Mouse (Mus musculus) C2C12 (cell line): ENCODE data around the gene Noxred1. TPM values are rescaled to one million over a fixed set of nuclear protein-coding genes. Genes with fewer than 3 reads are reported as not detected.

Experiments
- H3K27me3 ChIP-seq: one replicate; pipeline ENCODE4 v1.6.1; 2011; ENCODE audit not compliant: control insufficient read depth, insufficient read depth, insufficient read length
- H3K36me3 ChIP-seq: one replicate; pipeline ENCODE4 v1.6.1; 2011; ENCODE audit not compliant: control insufficient read depth, insufficient read depth
- H3K4me3 ChIP-seq: one replicate; pipeline ENCODE4 v1.5.1; 2011; ENCODE audit warnings: mild to moderate bottlenecking, control low read depth; ENCODE audit not compliant: poor library complexity, insufficient read depth, severe bottlenecking
- H3K79me2 ChIP-seq: one replicate; pipeline ENCODE4 v1.6.1; 2011; ENCODE audit not compliant: control insufficient read depth, insufficient read depth
- H3K79me3 ChIP-seq: one replicate; pipeline ENCODE4 v1.6.1; 2011; ENCODE audit warnings: low read depth, control low read depth
- H3ac ChIP-seq: one replicate; pipeline ENCODE3; 2011; ENCODE audit warnings: low read depth; ENCODE audit not compliant: control insufficient read depth, insufficient read length
- CEBPB ChIP-seq: IDR thresholded peaks from one replicate; pipeline ENCODE4 v1.6.1; 2011; ENCODE audit warnings: low read depth, mild to moderate bottlenecking, control low read depth, moderate library complexity
- CTCF ChIP-seq: IDR thresholded peaks from one replicate; pipeline ENCODE4 v1.5.1; 2011; ENCODE audit not compliant: control insufficient read depth, insufficient read depth, insufficient read length
- FOSL1 ChIP-seq: IDR thresholded peaks from one replicate; pipeline ENCODE4 v1.8.0; 2011; ENCODE audit warnings: mild to moderate bottlenecking, low read length; ENCODE audit not compliant: poor library complexity, insufficient read depth, severe bottlenecking
- MAX ChIP-seq: IDR thresholded peaks from one replicate; pipeline ENCODE4 v1.6.1; 2011; ENCODE audit warnings: mild to moderate bottlenecking, control low read depth
- MYOD1 ChIP-seq: IDR thresholded peaks from one replicate; pipeline ENCODE4 v1.6.1; 2011; ENCODE audit warnings: low read depth; ENCODE audit not compliant: control insufficient read depth, insufficient read length
- MYOG ChIP-seq: IDR thresholded peaks from one replicate; pipeline ENCODE4 v1.6.1; 2011; ENCODE audit not compliant: control insufficient read depth, insufficient read length; ENCODE audit errors: extremely low read depth
- USF1 ChIP-seq: IDR thresholded peaks from one replicate; pipeline ENCODE4 v1.6.1; 2011; ENCODE audit warnings: low read depth, mild to moderate bottlenecking, control low read depth, moderate library complexity
- polyA plus RNA-seq: library from polyadenylated mRNA; unstranded; fragments of >200 nt; fragmentation: generic; extraction: Trizol; gene quantifications from one replicate; pipeline ENCODE4 v1.2.1, GENCODE M21; 2012; ENCODE audit warnings: missing spikeins

Noxred1 gene
- polyA plus RNA-seq, 1 experiment, result 0.18 TPM

DNA sequence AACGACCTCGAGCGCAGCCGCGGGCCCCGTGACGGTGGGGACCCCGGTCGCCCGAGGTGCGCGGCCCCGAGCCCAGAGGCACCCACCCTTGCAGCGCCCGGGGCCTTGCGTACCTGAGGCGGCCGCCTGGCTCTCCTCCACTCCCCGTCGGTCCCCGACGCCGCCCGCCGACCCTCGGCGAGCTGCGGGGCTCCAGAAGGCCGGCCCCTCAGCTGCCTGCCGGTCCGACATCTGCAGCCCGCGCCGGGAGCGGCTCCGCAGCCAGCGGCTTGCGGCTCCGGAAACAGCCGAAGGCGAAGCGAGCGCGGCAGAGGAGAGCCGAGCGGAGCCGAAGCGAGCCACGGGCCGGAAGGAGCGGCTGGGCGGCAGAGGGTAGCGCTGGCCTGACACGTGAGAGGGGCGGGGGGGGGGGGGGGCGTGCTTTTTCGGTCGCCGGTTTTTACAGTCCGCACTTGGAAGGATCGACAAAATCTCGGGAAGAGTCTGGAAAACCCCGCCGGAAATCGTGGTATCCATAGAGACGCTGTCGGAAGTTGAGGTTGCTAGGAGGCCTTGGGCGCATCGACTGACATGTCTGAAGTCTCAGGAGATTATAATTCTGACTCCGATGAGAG, 38.5 kb downstream of the Noxred1 start, which contains the start of gene Tmed8:
TSS of gene Tmed8 (minus strand) at position 482 of the 614 bp plus-strand sequence.
- H3ac ChIP-seq, result peak within 1 kb of the TSS; percentile 60
- H3K27me3 ChIP-seq, result no peaks in the 10 kb centered on the region
- H3K36me3 ChIP-seq, result no peaks in the 10 kb centered on the region
- H3K79me2 ChIP-seq, result peaks cover 14% of the 10 kb centered on the region
- peaks cover 3% of the 10 kb centered on the region for H3K79me3 ChIP-seq
- H3K4me3 ChIP-seq, result peak within 1 kb of the TSS; percentile 65
- no peak for TF ChIP-seq USF1
- no peak for TF ChIP-seq MYOD1
- TF ChIP-seq MYOG, result no peak
- no peak for TF ChIP-seq MAX
- TF ChIP-seq CTCF, result no peak
- no peak for TF ChIP-seq CEBPB
- no peak for TF ChIP-seq FOSL1

DNA sequence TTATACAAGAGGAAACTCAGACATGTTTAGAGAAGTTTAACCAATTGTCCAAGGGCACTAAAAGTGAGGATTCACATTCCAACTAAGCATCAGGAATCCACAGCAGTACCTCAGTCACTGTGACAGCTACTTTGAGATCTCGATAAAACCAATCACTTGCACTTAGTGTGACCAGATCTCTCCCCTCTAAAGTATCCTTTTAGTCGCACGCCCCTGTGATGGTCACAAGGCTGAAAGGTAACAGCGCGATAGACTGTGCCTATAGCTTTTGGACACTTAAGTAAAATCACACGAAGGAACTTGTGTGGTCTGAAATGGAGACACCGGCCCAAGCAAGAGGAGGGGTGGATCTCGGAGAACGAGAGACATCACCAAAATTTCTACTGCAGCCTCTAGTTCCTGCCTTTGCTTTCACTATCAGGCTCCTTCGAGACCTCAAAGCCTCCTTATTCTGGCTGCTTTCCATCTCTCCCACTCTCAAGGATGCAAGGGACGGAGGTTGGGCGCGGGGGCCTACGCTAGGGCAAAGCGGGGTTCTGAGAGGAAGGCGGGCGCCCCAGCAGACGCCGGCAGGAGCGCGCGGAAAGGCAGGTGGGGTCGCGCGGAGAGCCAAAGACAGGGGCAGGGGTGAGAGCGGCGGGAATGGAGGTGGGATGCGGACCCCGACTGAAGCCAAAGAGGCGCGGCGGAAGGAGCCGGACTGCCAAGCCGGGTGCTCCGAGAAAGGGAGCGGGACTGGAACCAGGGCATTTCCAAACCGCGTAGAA, 39.1 kb downstream of the Noxred1 start, which contains the start of gene Samd15:
TSS of gene Samd15 (plus strand) at position 518 of the 767 bp plus-strand sequence.
- Histone ChIP-seq H3K27me3 (no peaks in the 10 kb centered on the region), H3K79me2 (peaks cover 14% of the 10 kb centered on the region), H3K4me3 (peak within 1 kb of the TSS; percentile 65), H3K79me3 (peaks cover 3% of the 10 kb centered on the region), H3ac (peak within 1 kb of the TSS; percentile 60), H3K36me3 (no peaks in the 10 kb centered on the region)
- no peak for TF ChIP-seq CEBPB
- no peak for TF ChIP-seq MAX
- no peak for TF ChIP-seq MYOG
- no peak for TF ChIP-seq USF1
- no peak for TF ChIP-seq CTCF
- TF ChIP-seq FOSL1, result no peak
- no peak for TF ChIP-seq MYOD1

DNA sequence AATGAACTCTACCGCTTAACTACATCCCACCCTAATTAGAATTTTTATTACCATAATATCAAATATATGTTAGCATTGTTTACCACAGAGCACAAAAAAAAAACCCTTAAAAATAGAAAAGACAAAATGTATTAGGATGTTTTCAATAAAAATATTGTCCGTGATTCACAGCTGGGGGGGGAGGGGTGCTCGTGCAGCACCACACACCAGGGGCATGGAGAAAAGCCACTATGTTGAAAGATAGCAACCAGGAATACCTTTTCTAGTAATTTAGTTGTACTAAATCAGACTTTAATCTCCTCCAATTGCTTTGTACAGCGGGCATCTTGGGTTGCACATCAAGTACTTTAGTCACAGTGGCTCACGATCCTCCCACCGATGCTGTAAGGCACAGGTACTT, 39.7 kb downstream of the Noxred1 start:
- TF ChIP-seq MYOD1 (no peak), USF1 (no peak), MYOG (no peak), CEBPB (no peak), CTCF (no peak), FOSL1 (no peak), MAX (no peak)
- Histone ChIP-seq H3K4me3 (no peak overlapping the region), H3K79me3 (peaks cover 3% of the 10 kb centered on the region), H3ac (no peak overlapping the region), H3K36me3 (no peaks in the 10 kb centered on the region), H3K27me3 (no peaks in the 10 kb centered on the region), H3K79me2 (peaks cover 14% of the 10 kb centered on the region)

DNA sequence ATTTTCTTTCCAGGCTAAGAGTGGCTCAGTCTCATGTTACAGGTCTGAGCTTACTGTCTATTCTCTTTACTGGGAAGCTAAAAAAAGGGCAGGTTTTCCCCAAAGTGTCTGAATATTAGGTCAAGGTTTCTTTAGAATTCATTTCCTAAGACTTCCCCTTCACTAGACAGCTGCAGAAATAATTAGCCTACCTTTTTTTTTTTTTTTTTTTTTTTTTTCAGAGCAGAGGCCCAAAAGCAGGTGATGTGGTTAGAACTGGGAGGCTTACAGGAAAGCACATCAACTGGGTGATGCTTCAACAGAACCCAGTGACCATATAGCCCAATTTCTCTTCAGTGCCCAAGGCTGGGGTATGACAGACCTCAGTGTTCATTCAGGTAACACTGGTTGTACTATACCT, 42.2 kb downstream of the Noxred1 start:
- H3K79me3 ChIP-seq, result peaks cover 6% of the 10 kb centered on the region
- peaks cover 24% of the 10 kb centered on the region for H3K79me2 ChIP-seq
- no peak overlapping the region for H3K4me3 ChIP-seq
- no peak overlapping the region for H3ac ChIP-seq
- no peaks in the 10 kb centered on the region for H3K27me3 ChIP-seq
- no peaks in the 10 kb centered on the region for H3K36me3 ChIP-seq
- TF ChIP-seq MAX (no peak), USF1 (no peak), CEBPB (no peak)

DNA sequence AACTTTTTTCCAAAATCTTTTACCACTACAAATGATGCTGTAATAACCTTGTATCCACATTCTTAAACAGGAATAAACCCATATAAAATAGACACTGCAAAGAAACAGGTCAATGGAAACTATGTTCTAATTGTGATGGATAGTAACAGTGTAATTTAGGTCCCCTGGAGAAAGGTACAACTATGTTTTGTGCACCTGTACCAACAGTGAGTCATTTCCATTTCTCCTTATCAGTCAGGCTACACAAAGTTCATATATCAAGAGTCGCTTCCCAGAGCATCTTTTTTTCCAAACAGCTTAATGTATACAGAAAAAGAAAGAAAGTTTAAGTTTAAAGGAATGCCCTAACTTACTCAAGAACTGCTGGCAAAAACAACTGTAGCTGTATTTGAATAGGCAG, 43.5 kb downstream of the Noxred1 start:
- Histone ChIP-seq H3K4me3 (no peak overlapping the region), H3K36me3 (no peaks in the 10 kb centered on the region), H3ac (no peak overlapping the region), H3K27me3 (no peaks in the 10 kb centered on the region), H3K79me2 (peaks cover 24% of the 10 kb centered on the region), H3K79me3 (peaks cover 6% of the 10 kb centered on the region)
- TF ChIP-seq CEBPB, result no peak
- no peak for TF ChIP-seq MYOG
- no peak for TF ChIP-seq CTCF
- TF ChIP-seq FOSL1, result no peak
- no peak for TF ChIP-seq MAX
- no peak for TF ChIP-seq USF1
- no peak for TF ChIP-seq MYOD1
